Mouse (Mus musculus): ENCODE results near the gene 1700013G24Rik. TPM values are rescaled to one million over a fixed set of nuclear protein-coding genes. Genes with fewer than 3 reads are reported as not detected.

Gene 1700013G24Rik
- total RNA-seq, 2 experiments from 2014 or later = not detected

GRCm38 (mm10) chr4:137488571-137489303 is 35.7 kb downstream of the 1700013G24Rik start:
- no peak for ATAC-seq (replicated peaks; ENCODE audit: low FRiP score, poor library complexity, severe bottlenecking)

DNA sequence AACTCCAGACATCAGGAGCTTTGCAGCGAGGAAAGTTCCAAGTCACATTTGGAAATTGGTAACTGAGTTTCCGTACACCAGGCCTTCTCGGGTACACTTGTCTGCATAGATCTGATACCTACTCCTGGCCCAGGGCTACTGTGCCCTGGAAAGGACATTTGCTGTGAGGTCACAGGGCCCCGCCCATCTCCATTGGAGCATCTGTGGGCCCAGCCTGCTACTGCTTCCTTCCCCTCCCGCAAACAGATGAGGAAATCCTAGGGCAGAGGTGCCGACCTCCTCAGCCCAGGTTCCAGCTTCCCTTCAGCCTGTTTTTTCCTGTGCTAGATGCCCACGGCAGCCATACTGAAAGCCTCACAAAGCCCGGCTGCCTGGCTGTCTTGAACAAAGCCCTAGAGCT is 36.9 kb downstream of the 1700013G24Rik start:
- ATAC-seq (replicated peaks; ENCODE audit: low FRiP score, poor library complexity, severe bottlenecking) = no peak

DNA sequence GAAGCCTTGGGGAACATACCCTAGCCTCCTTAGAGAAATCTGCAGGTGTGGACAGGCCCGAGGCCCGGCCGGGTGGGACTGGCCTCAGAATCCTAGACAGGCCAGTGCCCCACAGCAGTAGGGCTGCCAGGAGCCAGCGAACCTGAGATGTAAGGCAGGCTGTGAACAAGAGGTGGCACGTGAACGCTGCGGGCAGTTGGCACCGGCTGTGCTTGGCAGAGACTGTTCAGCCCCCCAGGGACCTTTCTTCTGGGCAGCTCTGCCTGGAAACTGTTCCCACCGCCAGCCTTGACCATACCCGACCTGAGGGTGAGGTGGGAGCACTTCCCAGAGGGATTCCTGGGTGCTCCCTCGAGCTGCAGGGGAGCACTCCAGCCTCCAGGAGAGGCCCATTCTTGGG is 39.5 kb downstream of the 1700013G24Rik start:
- no peak for ATAC-seq (replicated peaks; ENCODE audit: low FRiP score, poor library complexity, severe bottlenecking)

- ATAC-seq (replicated peaks; ENCODE audit: low FRiP score, poor library complexity, severe bottlenecking) = no peak
Measured at GRCm38 (mm10) chr4:137493187-137493586, 40.1 kb downstream of the 1700013G24Rik start.

- no peak for ATAC-seq (replicated peaks; ENCODE audit: low FRiP score, poor library complexity, severe bottlenecking)
Measured at GRCm38 (mm10) chr4:137494751-137495500, 41.8 kb downstream of the 1700013G24Rik start.

GRCm38 (mm10) chr4:137495501-137496100 is 42.5 kb downstream of the 1700013G24Rik start:
- no peak for ATAC-seq (replicated peaks; ENCODE audit: low FRiP score, poor library complexity, severe bottlenecking)

- no peak for ATAC-seq (replicated peaks; ENCODE audit: low FRiP score, poor library complexity, severe bottlenecking)
Measured at GRCm38 (mm10) chr4:137497367-137497766, 44.3 kb downstream of the 1700013G24Rik start.

GRCm38 (mm10) chr4:137497892-137498722 is 45.0 kb downstream of the 1700013G24Rik start:
- no peak for ATAC-seq (replicated peaks; ENCODE audit: low FRiP score, poor library complexity, severe bottlenecking)

DNA sequence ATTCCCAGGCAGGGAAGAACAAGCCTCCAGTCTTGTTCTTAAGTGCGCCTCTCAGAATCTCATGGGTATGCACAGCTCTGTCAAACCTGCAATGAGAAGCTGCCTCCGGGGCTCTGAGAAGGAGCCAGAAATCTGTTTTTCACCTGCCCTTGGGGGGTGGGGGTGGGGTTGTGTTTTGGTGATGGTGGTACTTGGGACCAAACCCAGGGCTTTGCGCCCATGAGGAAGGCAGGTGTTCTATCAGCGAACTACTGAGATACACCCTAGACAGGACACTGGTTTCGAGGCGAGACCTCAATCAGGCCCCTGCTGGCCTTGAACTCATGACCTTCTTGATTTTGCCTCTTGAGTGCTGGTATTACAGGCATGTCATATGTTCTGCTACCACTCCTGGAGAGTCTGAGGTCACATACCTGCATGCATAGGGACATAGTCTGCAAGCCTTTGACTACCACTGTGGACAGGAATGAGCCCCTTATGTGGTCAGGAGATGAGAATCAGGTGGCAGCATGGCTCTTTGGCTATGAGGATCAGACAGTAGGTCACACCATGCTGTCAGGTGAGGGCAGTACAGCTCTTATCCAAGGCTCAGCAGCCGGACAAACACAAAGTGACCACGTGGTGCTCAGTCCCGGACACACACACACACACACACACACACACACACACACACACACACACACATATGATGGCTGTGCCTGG is 45.9 kb downstream of the 1700013G24Rik start:
- ATAC-seq (replicated peaks; ENCODE audit: low FRiP score, poor library complexity, severe bottlenecking) = no peak

DNA sequence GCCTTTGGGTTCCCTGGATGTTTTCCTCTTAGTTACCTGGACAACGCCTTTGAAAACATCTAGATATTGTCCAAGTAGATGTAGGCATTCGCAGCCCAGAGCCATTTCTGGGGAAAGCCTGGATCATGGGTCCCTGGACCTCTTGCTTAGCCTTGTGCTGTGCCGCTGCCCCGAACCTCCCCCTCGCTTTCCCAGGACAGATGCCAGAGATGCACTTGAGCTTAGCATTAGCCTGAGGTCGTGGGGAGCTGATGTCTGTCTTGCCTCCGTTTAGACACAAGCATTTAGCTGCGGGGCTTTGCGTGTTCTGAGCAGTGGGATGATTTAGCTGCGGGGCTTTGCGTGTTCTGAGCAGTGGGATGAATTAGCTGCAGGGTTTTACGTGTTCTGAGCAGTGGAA is 47.1 kb downstream of the 1700013G24Rik start:
- no peak for ATAC-seq (replicated peaks; ENCODE audit: low FRiP score, poor library complexity, severe bottlenecking)

DNA sequence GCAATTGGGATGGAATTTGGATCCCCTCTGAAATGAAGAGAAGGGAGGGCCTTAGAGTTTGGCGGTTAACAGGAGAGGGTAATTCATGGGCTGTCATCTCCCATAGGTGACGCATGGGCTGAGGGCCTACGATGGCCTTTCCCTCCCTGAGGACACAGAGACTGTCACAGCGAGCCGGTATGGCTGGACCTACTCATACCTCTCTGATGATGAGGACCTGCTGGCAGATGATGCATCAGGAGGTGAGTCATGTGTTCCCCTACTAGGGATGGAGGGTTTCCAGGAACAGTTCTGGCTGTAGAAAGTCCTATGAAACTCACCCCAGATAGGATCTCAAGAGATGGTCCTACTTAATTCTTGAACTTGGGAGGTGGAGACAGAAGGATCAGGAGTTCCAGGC is 47.9 kb downstream of the 1700013G24Rik start:
- ATAC-seq (replicated peaks; ENCODE audit: low FRiP score, poor library complexity, severe bottlenecking) = no peak

GRCm38 (mm10) chr4:137502183-137502582 is 49.1 kb downstream of the 1700013G24Rik start:
- ATAC-seq (replicated peaks; ENCODE audit: low FRiP score, poor library complexity, severe bottlenecking) = no peak

DNA sequence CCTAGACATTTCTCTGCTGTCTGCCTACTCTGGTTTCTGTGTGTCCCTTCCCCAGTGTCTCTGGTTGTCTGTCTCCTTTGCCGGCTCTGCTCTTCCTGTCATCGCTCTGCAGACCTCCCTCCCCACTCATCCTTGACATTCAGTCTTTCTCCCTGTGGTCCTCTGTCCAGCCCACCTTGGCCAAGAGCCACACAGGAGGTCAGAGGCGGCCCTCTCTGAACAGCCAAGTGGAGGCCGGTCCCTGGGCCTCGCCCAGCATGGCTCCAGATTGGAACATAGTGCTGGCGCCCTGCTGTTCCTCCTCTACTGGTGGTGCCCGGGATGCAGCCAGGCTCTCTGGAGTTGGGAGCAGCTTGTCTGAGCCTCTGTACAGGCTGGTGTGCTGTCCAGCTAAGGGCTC is 49.7 kb downstream of the 1700013G24Rik start:
- no peak for ATAC-seq (replicated peaks; ENCODE audit: low FRiP score, poor library complexity, severe bottlenecking)

DNA sequence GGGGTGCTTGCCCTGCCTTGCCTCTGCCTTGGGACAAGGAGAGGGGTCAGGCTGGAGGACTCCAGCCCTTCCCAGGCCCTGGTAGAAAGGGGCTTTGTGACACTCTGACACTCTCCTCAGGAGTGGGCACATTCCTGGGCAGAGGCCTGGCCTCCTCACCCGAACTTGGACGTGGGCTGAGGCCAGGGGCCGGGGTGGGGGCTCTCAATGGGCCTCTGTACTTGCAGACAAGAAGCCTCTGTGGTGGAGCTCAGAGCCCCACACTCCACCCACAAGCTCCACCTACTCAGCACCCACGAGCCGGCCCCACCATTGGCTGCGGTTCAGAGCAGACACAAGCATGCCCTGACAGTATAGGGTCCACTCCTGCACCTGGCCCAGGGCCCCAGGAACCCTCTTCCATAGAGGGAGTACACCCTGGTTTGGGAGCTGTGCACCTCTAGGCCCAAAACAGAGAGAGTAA is 50.5 kb downstream of the 1700013G24Rik start:
- ATAC-seq (replicated peaks; ENCODE audit: low FRiP score, poor library complexity, severe bottlenecking) = no peak

Other genes starting within 250 kb of the 1700013G24Rik start
- gene Wnt4, start 175.8 kb upstream of the 1700013G24Rik start, total RNA-seq (2015; ENCODE audit: low replicate concordance) = not detected in 2 replicates
- gene Wnt4, start 175.8 kb upstream of the 1700013G24Rik start, total RNA-seq (2017; ENCODE audit: low replicate concordance) = 0.98 TPM in 1 of 2 replicates, not detected in the other
- gene Cdc42, start 95.6 kb upstream of the 1700013G24Rik start, total RNA-seq (2015; ENCODE audit: low replicate concordance) = 284 and 321 TPM in 2 replicates
- gene Cdc42, start 95.6 kb upstream of the 1700013G24Rik start, total RNA-seq (2017; ENCODE audit: low replicate concordance) = 140 and 178 TPM in 2 replicates
- gene Cela3a, start 43.5 kb upstream of the 1700013G24Rik start, total RNA-seq (2015; ENCODE audit: low replicate concordance) = not detected in 2 replicates
- not detected in 2 replicates for gene Cela3a, start 43.5 kb upstream of the 1700013G24Rik start, total RNA-seq (2017; ENCODE audit: low replicate concordance)
- not detected in 2 replicates for gene Cela3b, start 22.7 kb upstream of the 1700013G24Rik start, total RNA-seq (2015; ENCODE audit: low replicate concordance)
- not detected in 2 replicates for gene Cela3b, start 22.7 kb upstream of the 1700013G24Rik start, total RNA-seq (2017; ENCODE audit: low replicate concordance)
- gene Hspg2, start 15.5 kb downstream of the 1700013G24Rik start, total RNA-seq (2015; ENCODE audit: low replicate concordance) = not detected in 2 replicates
- gene Hspg2, start 15.5 kb downstream of the 1700013G24Rik start, total RNA-seq (2017; ENCODE audit: low replicate concordance) = 0.13 TPM in 1 of 2 replicates, not detected in the other
- not detected in 2 replicates for gene Ldlrad2, start 121.3 kb downstream of the 1700013G24Rik start, total RNA-seq (2015; ENCODE audit: low replicate concordance)
- not detected in 2 replicates for gene Ldlrad2, start 121.3 kb downstream of the 1700013G24Rik start, total RNA-seq (2017; ENCODE audit: low replicate concordance)
- gene Usp48, start 140.5 kb downstream of the 1700013G24Rik start, total RNA-seq (2015; ENCODE audit: low replicate concordance) = 167 and 183 TPM in 2 replicates
- 154 and 178 TPM in 2 replicates for gene Usp48, start 140.5 kb downstream of the 1700013G24Rik start, total RNA-seq (2017; ENCODE audit: low replicate concordance)
- gene Rap1gap, start 211.4 kb downstream of the 1700013G24Rik start, total RNA-seq (2015; ENCODE audit: low replicate concordance) = not detected in 2 replicates
- not detected in 2 replicates for gene Rap1gap, start 211.4 kb downstream of the 1700013G24Rik start, total RNA-seq (2017; ENCODE audit: low replicate concordance)